Mouse (Mus musculus) heart, embryonic 14.5 days (tissue): ENCODE results near the gene Lrp10. TPM values are rescaled to one million over a fixed set of nuclear protein-coding genes. Genes with fewer than 3 reads are reported as not detected.

ENCODE experiments used
- ATAC-seq: fragments of 200-750 bp; cut with Nextera tagmentation; 2 replicates; pipeline ENCODE4 v1.8.0; 2017; ENCODE audit warnings: low read depth, moderate TSS enrichment; ENCODE audit not compliant: insufficient number of reproducible peaks, insufficient read depth, low FRiP score
- H3K27ac ChIP-seq, 2 experiments: fragments of 200-500 bp in 1 of 2; fragments of 300-500 bp in 1 of 2; sonication (generic) in 1 of 2; replicated peaks in 1 of 2; 2 replicates each; pipeline ENCODE4 v1.5.1; 2012 to 2014; ENCODE audit warnings: low read depth in 2 of 2, low read length in 2 of 2, control low read depth in 1 of 2, mild to moderate bottlenecking in 1 of 2, mixed read lengths in 1 of 2; ENCODE audit not compliant: control insufficient read depth in 1 of 2, insufficient read depth in 1 of 2
- H3K27me3 ChIP-seq: fragments of 300-500 bp; sonication (generic); 2 replicates; pipeline ENCODE4 v1.6.1; 2014; ENCODE audit warnings: mild to moderate bottlenecking, low read length, control low read depth; ENCODE audit not compliant: control insufficient read depth, insufficient read depth
- H3K36me3 ChIP-seq: fragments of 300-500 bp; sonication (generic); 2 replicates; pipeline ENCODE4 v1.6.1; 2014; ENCODE audit warnings: mild to moderate bottlenecking, control low read depth, low read length, mixed read lengths; ENCODE audit not compliant: control insufficient read depth, insufficient read depth
- H3K4me1 ChIP-seq, 2 experiments: fragments of 200-500 bp in 1 of 2; fragments of 300-500 bp in 1 of 2; sonication (generic) in 1 of 2; 2 replicates each; pipeline ENCODE4 v1.6.1; 2012 to 2014; ENCODE audit warnings: low read length in 2 of 2, control low read depth in 1 of 2, mixed read lengths in 1 of 2; ENCODE audit not compliant: control insufficient read depth in 2 of 2, insufficient read depth in 2 of 2
- H3K4me2 ChIP-seq: fragments of 300-500 bp; sonication (generic); 2 replicates; pipeline ENCODE4 v1.6.1; 2014; ENCODE audit warnings: mild to moderate bottlenecking, low read length
- H3K4me3 ChIP-seq, 2 experiments: fragments of 200-500 bp in 1 of 2; fragments of 300-500 bp in 1 of 2; sonication (generic) in 1 of 2; 2 replicates each; pipeline ENCODE4 v1.5.1; 2012 to 2014; ENCODE audit warnings: low read length in 2 of 2, mild to moderate bottlenecking in 2 of 2, control low read depth in 1 of 2, low read depth in 1 of 2, moderate library complexity in 1 of 2; ENCODE audit not compliant: control insufficient read depth in 1 of 2, insufficient read depth in 1 of 2
- H3K9ac ChIP-seq: fragments of 300-500 bp; sonication (generic); 2 replicates; pipeline ENCODE4 v1.6.1; 2014; ENCODE audit warnings: mild to moderate bottlenecking, low read length
- H3K9me3 ChIP-seq: fragments of 300-500 bp; sonication (generic); 2 replicates; pipeline ENCODE4 v1.6.1; 2016; ENCODE audit warnings: low read length, control low read depth; ENCODE audit not compliant: control insufficient read depth
- WGBS: fragments of 180-500 bp; shearing (Covaris S2); extraction: QIAGEN DNeasy Blood & Tissue Kit; methylation state at CpG from one replicate; pipeline ENCODE4 v1.1.7; 2014; 5-methylcytosine and 5-hydroxymethylcytosine counted together
- polyA plus RNA-seq: library from polyadenylated mRNA; unstranded; fragments of >200 nt; fragmentation: Nextera tagmentation; extraction: Ambion mirVana; gene quantifications from 2 replicates; pipeline ENCODE4 v1.2.1, GENCODE M21; 2014

The Lrp10 gene
- polyA plus RNA-seq, 1 experiment from 2014 or later: 47.8 TPM

- Histone ChIP-seq H3K27me3 (no peaks in the 10 kb centered on the region), H3K27ac (no peak overlapping the region), H3K4me3 (no peak overlapping the region), H3K4me2 (no peak overlapping the region), H3K9me3 (no peaks in the 10 kb centered on the region), H3K9ac (no peak overlapping the region), H3K4me1 (peaks cover 3 to 13% of the 10 kb centered on the region in 2 experiments), H3K36me3 (peaks cover 10% of the 10 kb centered on the region)
- no peak for ATAC-seq
- WGBS: 67% methylated on average over 1 of the region's 1 CpGs
These were observed 39.3 kb upstream of the Lrp10 start for GRCm38 (mm10) chr14:54424634-54425033.

DNA sequence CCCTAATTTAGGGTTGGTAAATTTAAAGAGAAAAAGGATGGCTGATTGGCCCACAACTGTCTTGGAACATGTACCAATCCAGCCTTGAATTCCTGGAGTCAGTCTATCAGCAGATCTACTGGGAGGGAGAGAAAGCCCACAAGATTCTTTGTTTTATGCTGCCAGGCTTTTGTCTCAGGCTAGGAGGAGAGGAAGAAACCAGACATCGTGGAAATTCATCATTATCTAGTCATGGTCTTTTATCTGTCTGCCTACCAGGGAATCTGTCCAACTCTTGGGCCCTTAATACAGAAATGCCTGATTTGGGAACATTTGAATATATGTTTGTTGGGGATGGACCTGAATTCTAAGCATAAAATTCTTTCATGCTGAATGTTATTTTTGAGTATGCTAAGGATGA lies 38.4 kb upstream of the Lrp10 start:
- no peak for ATAC-seq
- H3K36me3 ChIP-seq: peaks cover 10% of the 10 kb centered on the region
- H3K9ac ChIP-seq: no peak overlapping the region
- H3K9me3 ChIP-seq: no peaks in the 10 kb centered on the region
- H3K27ac ChIP-seq: no peak overlapping the region
- peaks cover 10 to 21% of the 10 kb centered on the region in 2 experiments for H3K4me1 ChIP-seq
- peak overlapping the region in 1 of 2 experiments; percentile 78; a peak in 1 of 4 replicates for H3K4me3 ChIP-seq
- no peaks in the 10 kb centered on the region for H3K27me3 ChIP-seq
- peak overlapping the region; percentile 72 for H3K4me2 ChIP-seq
- WGBS: 55% methylated on average over 1 of the region's 1 CpGs

GRCm38 (mm10) chr14:54426003-54426688 lies 37.8 kb upstream of the Lrp10 start:
- H3K9me3 ChIP-seq: no peaks in the 10 kb centered on the region
- H3K36me3 ChIP-seq: peaks cover 10% of the 10 kb centered on the region
- H3K4me1 ChIP-seq: peaks cover 15 to 23% of the 10 kb centered on the region in 2 experiments
- 33% methylated on average over 14 of the region's 14 CpGs for WGBS
- peak overlapping the region; percentile 78 to 99 for H3K4me3 ChIP-seq
- H3K27ac ChIP-seq: peak overlapping the region; percentile 80 to 96
- no peak for ATAC-seq
- no peaks in the 10 kb centered on the region for H3K27me3 ChIP-seq
- peak overlapping the region; percentile 88 for H3K9ac ChIP-seq
- H3K4me2 ChIP-seq: peak overlapping the region; percentile 72

DNA sequence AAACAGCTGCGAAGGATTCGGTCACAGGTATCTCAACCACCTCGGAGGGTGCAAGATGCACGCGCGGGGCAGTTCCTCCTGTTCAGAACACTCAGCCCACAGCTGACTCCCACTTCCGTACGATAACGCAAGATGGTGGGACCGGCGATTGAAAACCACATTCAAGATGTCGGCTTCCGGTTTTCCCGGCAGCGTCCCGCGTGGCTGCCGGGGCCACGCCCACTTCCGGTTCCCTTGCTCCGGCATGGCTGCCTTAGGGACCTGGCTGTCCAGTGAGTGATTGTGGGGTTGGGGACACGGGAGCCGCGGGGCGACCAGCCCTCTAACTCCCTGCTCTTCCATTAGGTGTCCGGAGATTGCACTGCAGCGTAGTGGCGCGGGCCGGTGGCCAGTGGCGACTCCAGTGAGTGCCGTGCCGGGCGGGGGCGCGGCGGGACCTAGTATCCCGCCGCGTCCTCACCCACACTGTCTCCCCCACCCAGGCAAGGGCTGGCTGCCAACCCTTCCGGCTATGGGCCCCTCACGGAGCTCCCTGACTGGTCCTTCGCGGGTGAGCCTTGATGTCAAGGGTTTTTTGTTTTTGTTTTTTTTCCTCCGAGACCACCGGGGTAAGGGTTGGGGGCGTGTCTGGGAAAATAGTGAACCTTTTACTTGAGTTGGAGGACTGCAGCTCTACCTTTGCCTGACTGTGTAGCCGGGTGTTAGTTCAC lies 37.1 kb upstream of the Lrp10 start, which contains the start of gene Mrpl52:
Mrpl52 (plus strand) TSS at position 221 of the 710 bp plus-strand sequence.
- H3K36me3 ChIP-seq: peaks cover 10% of the 10 kb centered on the region
- H3K9ac ChIP-seq: peak within 1 kb of the TSS; percentile 88
- peak within 1 kb of the TSS; percentile 78 to 99 for H3K4me3 ChIP-seq
- H3K4me2 ChIP-seq: peak within 1 kb of the TSS; percentile 72
- H3K9me3 ChIP-seq: no peaks in the 10 kb centered on the region
- ATAC-seq: peak; percentile 63
- under 1% methylated on average over 48 of the region's 48 CpGs for WGBS
- no peaks in the 10 kb centered on the region for H3K27me3 ChIP-seq
- peak within 1 kb of the TSS; percentile 80 to 96 for H3K27ac ChIP-seq
- peaks cover 15 to 23% of the 10 kb centered on the region in 2 experiments for H3K4me1 ChIP-seq

DNA sequence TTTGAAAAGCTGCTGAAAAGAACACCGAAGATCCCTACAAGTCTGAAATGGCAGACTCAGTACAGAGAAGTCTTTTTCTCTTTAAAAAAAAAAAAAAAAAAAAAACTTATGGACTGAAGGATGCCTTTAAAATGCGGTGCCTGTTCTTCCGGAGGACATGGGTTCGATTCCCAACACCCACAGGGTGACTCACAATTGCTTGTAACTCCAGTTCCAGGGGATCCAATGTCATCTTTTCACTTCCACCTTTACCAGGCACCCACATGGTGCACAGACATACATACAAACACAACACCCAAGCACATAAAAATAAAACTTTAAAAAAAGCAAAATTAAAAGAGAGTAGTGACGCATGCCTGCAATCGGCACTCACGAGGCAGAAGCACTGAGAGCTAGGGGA lies 36.2 kb upstream of the Lrp10 start:
- Histone ChIP-seq H3K27me3 (no peaks in the 10 kb centered on the region), H3K36me3 (peaks cover 10% of the 10 kb centered on the region), H3K4me1 (peaks cover 15 to 23% of the 10 kb centered on the region in 2 experiments), H3K27ac (0 out of 4 replicates have a peak overlapping the region, but pooled peaks of 1 of the 2 experiments have one; percentile 80), H3K4me2 (peak overlapping the region; percentile 72), H3K9ac (peak overlapping the region; percentile 88; the same call in 1 of the 2 replicates), H3K4me3 (peak overlapping the region in 1 of 2 experiments; percentile 78; a peak in 2 of 4 replicates), H3K9me3 (no peaks in the 10 kb centered on the region)
- WGBS: 90% methylated on average over 7 of the region's 7 CpGs
- ATAC-seq: no peak

- Histone ChIP-seq H3K27me3 (no peaks in the 10 kb centered on the region), H3K9me3 (no peaks in the 10 kb centered on the region), H3K9ac (no peak overlapping the region), H3K36me3 (peaks cover 10% of the 10 kb centered on the region), H3K4me3 (no peak overlapping the region), H3K4me2 (no peak overlapping the region), H3K4me1 (peaks cover 22 to 30% of the 10 kb centered on the region in 2 experiments), H3K27ac (no peak overlapping the region)
- 88% methylated on average over 5 of the region's 5 CpGs for WGBS
- no peak for ATAC-seq
These were observed 35.5 kb upstream of the Lrp10 start for GRCm38 (mm10) chr14:54428421-54428820.

- 37% methylated on average over 7 of the region's 7 CpGs for WGBS
- Histone ChIP-seq H3K4me2 (peak overlapping the region; percentile 76), H3K27me3 (no peaks in the 10 kb centered on the region), H3K4me3 (0 out of 4 replicates have a peak overlapping the region, but pooled peaks of 1 of the 2 experiments have one; percentile 85), H3K36me3 (peaks cover 10% of the 10 kb centered on the region), H3K27ac (peak overlapping the region; percentile 92 to 94), H3K4me1 (peaks cover 27 to 41% of the 10 kb centered on the region in 2 experiments), H3K9me3 (no peaks in the 10 kb centered on the region), H3K9ac (0 out of 2 replicates have a peak overlapping the region, but pooled peaks have one; percentile 100)
- ATAC-seq: no peak
These were observed 34.4 kb upstream of the Lrp10 start for GRCm38 (mm10) chr14:54429332-54430093.
